Mouse (Mus musculus): ENCODE data around the gene Sugct.

The Sugct gene

DNA sequence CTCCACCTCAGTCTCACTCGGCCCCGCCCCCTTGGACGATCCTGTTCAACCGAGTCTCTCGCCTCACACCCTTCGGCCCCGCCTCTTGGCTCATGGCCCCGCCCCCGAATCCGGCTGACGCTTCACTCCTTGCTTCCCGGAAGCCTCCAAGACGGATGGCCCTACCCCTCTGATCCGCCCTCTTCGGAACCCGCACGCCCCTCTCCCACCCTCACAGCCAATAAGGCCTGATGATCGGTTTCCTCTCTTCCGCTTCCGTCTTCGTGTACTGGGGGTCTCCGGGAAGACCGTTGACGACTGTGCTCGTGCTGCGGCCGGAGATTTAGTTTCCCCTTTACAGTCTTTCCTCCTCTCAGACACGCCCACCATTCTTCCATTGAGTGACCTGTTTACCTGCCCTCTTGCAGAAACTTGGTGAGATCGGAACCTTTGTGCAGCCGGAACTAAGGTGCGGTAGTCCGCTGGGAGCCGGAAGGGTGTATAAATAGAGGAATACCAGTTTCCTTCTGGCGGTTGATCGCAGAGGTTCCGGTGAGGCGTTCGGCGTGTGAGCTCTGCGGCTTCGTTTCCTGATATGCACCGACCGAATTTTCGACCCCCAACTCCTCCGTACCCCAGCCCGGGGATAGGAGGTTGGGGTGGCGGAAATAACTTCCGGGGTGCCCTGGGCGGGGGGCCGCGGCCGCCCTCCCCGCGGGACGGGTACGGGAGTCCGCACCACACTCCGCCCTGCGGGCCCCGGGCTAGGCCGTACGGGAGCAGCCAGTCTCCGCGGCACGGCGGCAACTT, at the start of gene Sugct, which contains the start of gene Mplkip:
TSS of gene Sugct (minus strand) at position 643 of the 789 bp plus-strand sequence.
TSS of gene Mplkip (plus strand) at position 282 of the 789 bp plus-strand sequence.
- DNase-seq (ENCODE audit: low read depth) = peak; percentile 100

DNA sequence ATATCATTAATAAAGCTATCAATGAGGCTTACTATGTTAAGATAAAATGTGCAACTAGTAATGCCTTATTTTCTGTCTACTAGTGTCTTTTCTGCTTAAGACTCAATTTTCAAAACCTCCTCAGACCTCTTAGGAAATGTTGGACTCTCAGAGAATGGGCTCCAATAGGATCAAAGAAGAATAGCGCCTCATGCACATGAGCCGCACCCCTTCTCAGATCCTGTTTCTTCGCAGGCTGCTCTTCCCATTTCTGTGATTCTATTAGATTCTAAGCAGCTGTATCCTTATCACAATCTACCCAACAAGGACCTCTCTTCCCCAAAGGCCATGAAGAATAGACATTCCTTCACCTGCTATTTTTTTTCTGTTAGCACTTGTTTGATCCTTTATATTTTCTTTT, 33.4 kb upstream of the Sugct start:
- no peak for DNase-seq (ENCODE audit: low read depth)

DNA sequence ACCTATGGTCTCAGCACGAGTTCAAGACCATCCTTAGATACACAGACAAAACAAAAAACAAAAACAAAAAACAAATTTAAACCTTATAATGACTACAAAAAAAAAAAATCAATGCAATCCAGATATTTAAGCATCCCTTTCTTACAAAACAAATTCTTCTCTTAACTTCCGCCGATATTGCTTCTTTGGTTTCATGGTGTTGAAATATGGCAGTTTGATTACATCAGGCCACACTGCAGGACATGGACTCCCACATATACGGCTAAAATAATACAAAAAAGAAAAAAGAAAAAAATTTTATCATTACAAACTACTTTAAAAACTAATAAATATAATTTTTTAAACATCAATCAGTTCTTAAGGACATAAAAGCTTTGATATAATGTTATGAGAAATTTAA, 32.6 kb upstream of the Sugct start:
- DNase-seq (ENCODE audit: low read depth) = no peak

DNA sequence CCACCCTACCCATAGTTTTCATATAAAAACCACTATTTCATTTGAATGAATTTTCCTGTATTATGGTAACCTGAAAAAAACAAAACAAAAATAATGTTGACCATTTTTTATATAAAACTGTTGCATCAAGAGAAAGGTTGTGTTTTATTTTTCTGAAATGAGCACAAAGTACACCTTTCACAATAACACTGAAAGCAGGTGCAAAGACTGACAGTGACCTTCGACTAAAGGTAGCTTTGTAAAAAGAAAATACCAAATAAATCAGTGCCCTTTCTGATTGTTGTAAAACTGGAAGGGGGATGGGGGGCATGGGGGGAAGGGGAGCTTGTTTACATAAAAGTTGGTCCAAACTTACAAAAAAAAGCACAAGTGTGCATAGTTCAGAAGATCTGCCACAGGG, 22.0 kb upstream of the Sugct start:
- DNase-seq (ENCODE audit: low read depth) = no peak

DNA sequence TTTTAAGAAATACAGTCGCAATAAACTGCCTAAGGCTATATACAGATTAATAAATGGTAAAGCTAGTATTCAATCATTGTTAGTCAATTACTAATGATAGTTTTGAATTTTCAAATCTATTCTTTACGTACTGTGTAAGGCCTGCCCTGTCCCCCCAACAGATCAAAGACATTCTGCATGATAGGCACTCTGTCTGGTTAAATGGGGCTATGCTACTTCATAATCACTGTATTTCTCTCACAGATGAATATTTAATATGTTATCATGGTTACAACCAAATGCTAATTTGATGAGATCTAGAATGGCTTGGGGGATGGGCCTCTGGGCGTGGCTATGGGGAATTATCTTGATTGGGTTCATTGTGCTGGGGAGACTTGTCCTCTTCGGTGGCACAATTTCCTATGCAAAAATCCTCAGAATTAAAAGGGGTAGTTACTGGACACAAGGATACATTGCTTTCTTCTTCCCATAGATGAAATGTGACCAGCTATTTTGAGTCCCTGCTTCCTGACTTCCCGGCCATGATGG, 13.5 kb upstream of the Sugct start:
- no peak for DNase-seq (ENCODE audit: low read depth)

DNA sequence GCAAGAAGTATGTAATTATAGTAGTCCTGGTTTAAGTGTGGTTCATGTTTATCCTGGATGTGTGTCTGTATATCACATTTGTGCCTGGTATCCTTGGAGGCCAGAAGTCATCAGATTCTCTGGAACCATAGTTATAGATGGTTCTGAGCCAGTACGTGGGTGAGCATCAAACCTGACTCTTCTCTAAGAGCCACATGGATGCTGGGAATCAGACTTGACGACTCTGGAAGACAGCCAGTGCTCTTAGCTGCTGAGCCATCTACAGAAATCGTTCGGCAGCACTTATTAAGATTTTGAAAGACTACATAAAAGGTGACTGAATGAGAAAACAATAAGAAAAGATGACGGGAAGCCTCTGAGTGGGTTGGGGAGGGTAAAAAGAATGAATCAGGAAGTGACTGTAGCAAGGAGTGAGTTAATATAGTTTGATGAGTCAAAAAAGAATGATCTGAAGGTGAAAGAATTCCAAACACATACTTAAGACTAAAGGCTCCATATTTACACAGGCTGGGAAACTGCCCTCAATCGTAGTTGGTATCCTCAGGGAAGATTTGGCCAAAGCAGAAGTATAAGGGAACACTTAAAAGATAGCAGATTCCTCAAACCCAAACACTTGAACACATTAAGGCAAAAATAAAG, 10.0 kb upstream of the Sugct start:
- no peak for DNase-seq (ENCODE audit: low read depth)

DNA sequence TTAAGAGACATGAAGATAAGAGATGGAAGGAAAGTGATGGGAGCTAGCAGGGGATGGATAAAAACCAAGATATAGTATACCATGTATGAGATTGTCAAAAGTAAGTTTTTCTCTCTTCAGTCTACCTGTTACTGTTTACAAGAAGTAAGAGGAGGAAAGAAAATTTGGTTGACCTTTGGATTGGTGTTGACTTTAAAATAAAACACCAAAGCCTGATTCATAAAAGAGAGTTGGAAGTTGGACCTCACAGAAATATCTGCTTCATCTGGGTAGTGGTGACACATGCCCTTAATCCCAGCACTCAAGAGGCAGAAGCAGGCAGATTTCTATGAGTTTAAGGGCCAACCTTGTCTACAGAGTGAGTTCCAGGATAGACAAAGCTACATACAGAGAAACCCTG, 7.0 kb upstream of the Sugct start:
- DNase-seq (ENCODE audit: low read depth) = no peak

DNA sequence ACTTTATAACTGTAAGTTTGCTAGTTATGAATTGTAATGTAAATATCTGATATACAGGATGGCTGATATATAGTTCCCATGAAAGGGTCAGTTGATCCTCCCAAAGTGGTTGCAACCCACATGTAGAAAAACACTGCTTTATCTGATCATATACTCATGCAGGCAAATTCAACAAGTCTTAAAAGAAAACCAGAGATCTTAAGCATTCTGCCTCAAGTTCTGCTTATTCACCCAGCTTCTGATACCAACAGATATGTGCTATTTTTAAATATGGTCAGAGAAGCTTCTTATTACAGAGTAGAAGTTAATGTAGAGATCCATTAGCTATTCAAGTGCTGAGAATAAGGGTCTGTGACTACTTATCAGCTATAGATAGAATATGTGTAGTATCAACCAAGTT, 6.0 kb upstream of the Sugct start:
- DNase-seq (ENCODE audit: low read depth) = no peak

DNA sequence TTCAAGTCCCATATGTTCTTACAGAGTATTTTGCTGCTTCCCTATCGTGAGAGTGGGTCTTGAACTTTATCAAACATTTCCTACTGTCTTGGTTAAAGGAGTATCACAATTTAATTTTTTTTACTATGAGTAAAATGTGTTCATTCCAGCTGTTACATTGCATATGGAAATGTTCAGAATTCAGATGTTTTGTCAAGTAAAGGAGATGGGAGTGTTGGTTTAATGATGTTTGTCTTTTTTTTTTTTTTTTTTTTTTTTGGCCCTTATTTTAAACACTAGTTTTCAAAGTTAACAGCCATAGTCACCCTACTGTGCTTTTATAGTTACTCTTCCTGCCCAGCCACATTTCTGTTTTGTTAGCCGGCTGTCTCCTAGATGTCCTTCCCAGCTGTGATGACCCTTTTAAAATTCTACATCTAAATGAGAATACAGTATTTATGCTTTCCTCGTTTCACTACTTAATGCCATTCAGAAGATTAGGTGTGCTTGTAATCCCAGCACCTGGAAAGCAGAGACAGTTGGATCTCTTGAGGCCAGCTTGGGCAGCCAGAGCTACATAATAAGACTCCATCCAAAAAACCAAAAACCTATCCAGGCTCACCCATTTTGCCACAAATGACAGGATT, 4.8 kb upstream of the Sugct start:
- no peak for DNase-seq (ENCODE audit: low read depth)

DNA sequence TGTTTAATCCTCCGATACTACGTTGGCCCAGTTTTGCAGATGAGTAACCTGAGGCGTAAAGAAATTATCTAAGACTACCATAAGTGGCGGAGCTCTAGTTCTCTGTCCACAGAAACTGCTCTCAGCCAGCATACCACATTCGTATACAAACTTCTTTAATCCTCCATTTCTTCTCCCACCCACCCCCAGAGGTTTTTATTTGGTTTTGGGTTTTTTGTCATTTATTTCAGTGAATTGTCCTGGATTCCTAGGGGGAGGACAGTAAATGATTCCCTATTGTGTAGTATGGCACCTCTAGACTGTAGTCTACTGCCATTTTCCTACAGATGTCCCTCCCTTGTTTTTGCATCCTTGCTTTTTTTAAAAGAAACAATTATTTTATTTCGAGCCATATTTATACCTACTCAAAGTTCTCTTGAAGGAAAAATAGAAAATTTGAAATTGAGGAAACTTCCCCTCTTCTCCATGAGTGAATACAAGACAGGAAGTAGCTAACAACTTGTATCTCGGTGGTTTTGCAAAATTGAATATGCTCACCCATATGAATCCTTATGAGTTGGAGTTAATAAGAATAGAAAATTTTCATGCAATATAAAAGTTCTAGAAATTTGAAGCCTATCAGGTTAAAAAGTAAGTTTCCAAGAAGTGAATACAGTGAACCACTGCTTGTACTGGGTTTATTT, 686 bp upstream of the Sugct start:
- DNase-seq (ENCODE audit: low read depth) = peak; percentile 19

DNA sequence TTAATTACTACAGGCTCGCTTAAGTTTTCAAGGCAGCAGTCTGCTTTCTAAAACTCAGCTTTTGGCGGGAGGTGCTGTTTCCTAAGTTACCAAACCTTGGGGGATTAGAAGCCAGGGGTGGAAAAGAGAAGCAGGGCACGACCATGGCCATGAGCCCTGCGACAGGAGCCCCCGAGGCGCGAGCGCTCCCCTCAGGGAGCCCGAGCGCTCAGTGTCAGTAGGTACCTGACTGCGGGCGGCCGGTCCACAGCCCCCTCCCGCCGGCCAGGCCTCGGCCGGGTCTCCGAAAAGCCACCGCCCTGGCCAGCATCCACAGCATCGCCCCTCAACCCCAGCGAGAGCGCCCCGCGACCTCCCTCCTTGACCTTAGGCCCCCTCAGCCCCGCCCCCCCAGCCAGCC, 939 bp downstream of the Sugct start:
- no peak for DNase-seq (ENCODE audit: low read depth)

DNA sequence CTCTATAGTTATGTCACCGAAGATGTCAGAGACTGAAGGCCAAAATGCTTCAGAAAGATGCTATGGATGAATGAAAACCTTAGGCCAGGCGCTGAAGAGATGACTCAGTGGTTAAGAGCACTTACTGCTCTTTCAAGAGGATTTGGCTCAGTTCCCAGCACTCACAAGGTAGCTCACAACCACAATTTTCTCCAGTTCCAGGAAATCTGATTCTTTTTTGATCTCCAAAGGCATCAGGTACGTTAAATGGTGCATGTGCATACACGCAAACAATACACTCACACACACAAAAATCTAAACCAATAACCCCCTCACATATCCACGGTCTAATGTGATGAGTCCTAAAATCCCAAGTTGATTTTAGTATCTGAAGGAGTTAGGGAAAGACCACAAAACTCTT, 1.5 kb downstream of the Sugct start:
- DNase-seq (ENCODE audit: low read depth) = peak; percentile 17

DNA sequence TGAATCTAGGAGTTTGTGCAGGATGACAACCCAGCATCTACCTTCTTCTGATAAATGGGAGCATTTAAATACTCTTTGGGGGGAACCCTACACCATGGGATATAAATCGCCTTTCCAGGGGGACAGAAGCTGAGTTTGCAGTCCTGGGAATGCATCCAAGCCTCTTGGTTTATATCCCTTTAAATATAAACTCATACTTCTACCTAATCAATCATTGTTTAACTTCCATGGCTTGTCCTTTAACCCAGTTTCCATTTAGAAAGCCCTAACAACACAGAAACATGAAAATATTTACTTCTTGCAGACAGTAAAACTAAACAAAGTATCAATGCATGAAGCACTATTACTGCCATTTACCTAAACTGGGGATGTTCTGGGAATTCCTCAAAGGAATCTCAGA, 3.9 kb downstream of the Sugct start:
- DNase-seq (ENCODE audit: low read depth) = no peak

DNA sequence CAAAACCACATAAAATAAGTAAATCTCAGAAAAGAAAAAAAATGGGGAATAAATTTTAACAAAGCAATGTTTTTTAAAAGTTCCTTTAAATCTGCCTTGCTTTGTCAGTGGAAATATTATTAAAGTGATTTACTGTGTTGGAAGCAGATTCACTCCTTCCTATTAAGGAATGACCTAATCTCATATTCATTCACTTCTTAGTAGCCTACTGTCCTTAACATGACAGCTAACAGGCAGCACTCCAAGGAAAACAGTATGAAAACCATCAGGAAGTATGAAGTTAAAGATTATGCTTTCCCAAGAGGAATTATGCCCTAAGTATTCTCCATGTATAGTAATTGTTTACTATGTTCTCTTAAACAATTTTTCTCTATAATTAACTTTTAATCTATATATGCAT, 4.7 kb downstream of the Sugct start:
- DNase-seq (ENCODE audit: low read depth) = no peak

DNA sequence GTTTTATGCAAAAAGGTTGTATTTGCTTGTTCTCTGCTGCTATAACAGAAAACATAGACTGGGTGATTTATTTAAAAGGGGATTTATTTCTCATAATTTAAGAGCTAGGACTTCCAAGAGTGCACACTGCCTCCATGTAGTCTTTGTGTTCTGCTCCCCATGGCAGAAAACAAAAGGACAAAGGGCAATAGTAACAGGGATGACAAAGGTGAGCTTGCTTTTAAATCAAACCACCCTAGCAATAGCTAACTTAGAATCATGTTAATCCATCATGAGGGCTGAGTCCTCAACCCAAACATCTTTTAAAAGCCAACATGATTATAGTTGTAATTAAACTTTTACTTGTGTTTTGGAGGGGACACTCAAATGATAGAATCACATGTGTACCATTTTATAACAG, 5.9 kb downstream of the Sugct start:
- no peak for DNase-seq (ENCODE audit: low read depth)

DNA sequence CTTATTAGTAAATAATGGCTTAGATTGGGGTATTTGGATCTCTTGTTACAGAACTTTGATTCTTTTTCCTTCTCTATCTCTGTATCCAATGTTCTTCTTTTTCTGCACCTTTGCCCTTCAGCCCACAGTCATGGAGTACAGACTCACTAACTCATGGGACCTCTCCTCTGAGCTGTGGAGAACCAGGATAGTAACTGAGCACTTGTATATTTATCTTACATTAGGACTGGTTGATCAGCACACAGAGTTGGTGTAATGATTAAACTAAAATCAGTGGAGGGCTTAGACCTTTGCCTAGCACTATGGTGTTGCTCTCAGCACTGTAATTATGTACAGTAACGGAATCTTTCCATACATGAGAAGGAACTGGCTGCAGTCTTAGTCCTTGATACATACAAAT, 24.2 kb downstream of the Sugct start:
- no peak for DNase-seq (ENCODE audit: low read depth)

DNA sequence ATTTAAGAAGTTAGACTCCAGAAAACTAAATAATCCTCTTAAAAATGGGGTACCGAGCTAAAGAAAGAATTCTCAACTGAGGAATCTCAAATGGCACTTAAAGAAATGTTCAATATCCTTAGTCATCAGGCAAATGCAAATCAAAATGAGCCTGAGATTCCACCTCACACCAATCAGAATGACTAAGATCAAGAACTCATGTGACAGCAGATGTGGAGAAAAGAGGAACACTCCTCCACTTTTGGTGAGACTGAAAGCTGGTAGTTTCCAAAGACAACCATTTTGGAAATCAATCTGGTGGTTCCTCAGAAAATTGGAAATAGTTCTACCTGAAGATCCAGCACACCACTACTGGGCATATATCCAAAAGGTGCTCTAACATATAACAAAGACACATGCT, 28.0 kb downstream of the Sugct start:
- DNase-seq (ENCODE audit: low read depth) = no peak

DNA sequence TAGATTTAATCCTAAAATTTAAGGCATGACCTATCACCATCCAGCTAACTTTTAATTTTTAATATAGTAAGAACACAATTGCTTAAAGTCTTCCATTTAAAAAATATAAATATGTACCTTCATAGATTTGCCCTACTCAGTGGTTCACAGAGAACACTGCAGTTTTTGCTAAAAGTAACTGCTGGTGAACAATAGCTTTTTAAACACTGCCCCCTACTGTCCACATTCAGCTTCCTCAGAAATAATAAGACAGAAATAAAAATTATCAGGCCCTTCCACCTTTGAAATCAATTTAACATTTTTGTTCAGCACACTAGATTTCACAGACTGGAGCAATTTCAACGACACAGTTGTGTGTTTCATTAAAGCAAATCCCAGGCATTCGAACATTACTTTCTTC, 53.1 kb downstream of the Sugct start:
- DNase-seq (ENCODE audit: low read depth) = peak; percentile 9

DNA sequence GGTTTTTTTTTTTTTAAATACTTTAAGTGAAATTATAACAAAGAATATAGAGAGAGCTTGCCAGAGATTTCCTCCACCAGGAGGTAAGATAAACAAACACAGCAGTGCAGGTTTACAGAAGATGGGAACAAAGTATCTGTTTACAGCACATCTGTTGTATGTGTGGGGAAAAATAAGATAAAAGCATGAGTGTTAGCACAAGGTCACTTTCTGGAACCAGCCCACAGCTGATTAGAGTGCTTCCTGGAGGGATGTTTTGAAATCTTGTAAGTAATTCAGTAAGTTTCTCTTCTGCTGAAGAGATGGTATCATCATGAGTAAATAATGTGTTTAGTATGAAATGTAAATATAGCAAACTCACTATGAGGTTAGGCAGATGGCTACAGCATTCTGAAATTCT, 57.3 kb downstream of the Sugct start:
- DNase-seq (ENCODE audit: low read depth) = no peak

DNA sequence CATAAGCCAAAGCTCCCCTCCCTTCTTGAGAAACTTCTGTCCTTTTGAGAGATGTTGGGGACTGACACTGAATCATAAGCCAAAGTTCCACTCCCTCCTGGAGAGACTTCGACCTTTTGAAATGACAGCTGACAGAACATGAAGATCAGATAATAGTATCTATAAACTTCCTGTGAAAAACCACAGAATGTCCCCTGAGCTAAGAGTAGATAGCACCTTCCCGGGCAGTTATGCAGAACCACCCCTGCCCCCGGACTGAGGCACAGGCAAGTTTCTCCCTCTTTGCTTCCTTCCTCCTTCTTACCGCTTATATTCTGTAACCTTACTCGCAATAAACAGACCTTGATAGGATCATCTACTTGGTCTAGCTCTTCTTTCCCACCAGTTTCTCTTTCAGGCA, 68.2 kb downstream of the Sugct start:
- no peak for DNase-seq (ENCODE audit: low read depth)

DNA sequence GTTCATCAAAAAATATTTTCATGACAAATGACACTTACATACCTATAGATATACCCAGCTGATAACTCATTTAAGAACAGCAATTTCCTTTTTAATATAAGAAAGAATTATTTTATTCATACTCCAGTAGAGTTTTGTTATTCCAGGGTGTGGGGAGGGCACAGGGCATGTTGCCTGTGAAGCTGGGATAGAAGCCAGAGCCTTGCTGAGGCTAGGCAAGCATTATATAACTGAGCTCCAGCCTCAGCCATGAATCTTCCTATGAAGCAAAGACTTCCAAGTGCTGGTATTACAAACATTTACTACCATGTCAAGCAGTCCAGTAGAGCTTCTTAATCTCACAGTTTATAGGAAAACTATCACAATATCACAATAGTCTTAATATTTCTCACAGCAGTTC, 70.4 kb downstream of the Sugct start:
- DNase-seq (ENCODE audit: low read depth) = no peak

DNA sequence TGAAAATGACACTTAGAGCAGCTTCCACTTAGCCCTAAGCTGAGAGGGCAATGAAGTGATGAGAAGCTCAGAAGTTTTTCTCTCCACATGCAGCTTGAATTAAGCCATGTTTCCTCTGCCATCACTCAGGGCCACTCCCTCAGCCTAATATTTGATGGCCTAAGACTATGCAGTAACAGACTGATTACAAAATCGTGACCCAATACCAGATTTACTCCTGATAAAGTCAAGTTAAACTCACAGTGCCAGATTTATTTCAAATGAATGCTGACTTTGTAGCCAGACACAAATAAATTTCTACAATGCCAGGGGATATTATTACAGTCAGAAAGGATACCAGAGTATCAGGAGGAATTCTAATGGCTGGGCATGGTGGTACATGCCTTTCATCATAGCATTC, 89.1 kb downstream of the Sugct start:
- no peak for DNase-seq (ENCODE audit: low read depth)

DNA sequence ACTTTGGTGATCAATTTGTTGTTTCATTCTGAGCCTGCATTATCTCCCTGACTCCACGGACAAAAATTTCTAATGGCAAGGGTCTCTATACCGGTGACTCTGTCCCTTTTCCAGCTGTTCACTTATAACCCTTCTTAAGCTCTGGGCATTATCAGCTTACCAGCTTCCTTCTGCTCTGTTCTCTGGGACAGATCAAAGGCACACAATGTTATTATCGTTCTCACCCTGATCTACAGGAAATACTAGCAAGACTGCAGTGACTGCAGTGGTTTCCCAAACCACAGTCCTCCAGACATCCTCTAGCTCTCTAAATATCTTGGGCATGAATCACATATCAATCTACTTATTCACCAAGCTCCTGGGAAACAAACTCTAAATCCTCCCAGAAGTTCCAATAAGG, 90.7 kb downstream of the Sugct start:
- no peak for DNase-seq (ENCODE audit: low read depth)

All from c-Kit-positive CD71-positive TER-119-negative erythroid progenitor cells, embryonic 14.5 days (primary cell).